Mouse (Mus musculus) brown adipose tissue, adult 24 weeks (tissue): ENCODE data around the gene Lamtor4. TPM values are rescaled to one million over a fixed set of nuclear protein-coding genes. Genes with fewer than 3 reads are reported as not detected.

ENCODE experiments used
- H3K27ac ChIP-seq: fragments of 200-500 bp; replicated peaks from 2 replicates; pipeline ENCODE4 v1.5.1; 2012; ENCODE audit warnings: low read depth, mild to moderate bottlenecking, low read length
- H3K4me1 ChIP-seq: fragments of 200-500 bp; 2 replicates; pipeline ENCODE4 v1.6.1; 2012; ENCODE audit warnings: low read length, mixed read lengths; ENCODE audit not compliant: control insufficient read depth, insufficient read depth, insufficient read length
- H3K4me3 ChIP-seq: fragments of 200-500 bp; 2 replicates; pipeline ENCODE4 v1.5.1; 2012; ENCODE audit warnings: low read depth, mild to moderate bottlenecking, low read length, moderate library complexity; ENCODE audit not compliant: insufficient read depth
- polyA plus RNA-seq: library from polyadenylated mRNA; stranded (reverse); fragments of >200 nt; gene quantifications from 2 replicates; pipeline ENCODE4 v1.2.4, GENCODE M21; 2012; ENCODE audit not compliant: missing spikeins, insufficient read depth, insufficient read length

Gene Lamtor4
- polyA plus RNA-seq, 1 experiment, result 102 TPM

GRCm38 (mm10) chr5:138253061-138253460, 2.2 kb upstream of the Lamtor4 start:
- Histone ChIP-seq H3K4me3 (no peak overlapping the region), H3K4me1 (peaks cover 3% of the 10 kb centered on the region; the same call in 1 of the 2 replicates), H3K27ac (no peak overlapping the region)

GRCm38 (mm10) chr5:138256094-138256467, 799 bp downstream of the Lamtor4 start:
- H3K4me3 ChIP-seq, result peak overlapping the region; percentile 83
- peak overlapping the region; percentile 13; the same call in 1 of the 2 replicates for H3K27ac ChIP-seq
- peaks cover 3% of the 10 kb centered on the region; the same call in 1 of the 2 replicates for H3K4me1 ChIP-seq

GRCm38 (mm10) chr5:138256966-138257584, 1.8 kb downstream of the Lamtor4 start:
- peaks cover 3% of the 10 kb centered on the region; the same call in 1 of the 2 replicates for H3K4me1 ChIP-seq
- H3K4me3 ChIP-seq, result peak overlapping the region; percentile 7; the same call in 1 of the 2 replicates
- H3K27ac ChIP-seq, result peak overlapping the region; percentile 40; the same call in 1 of the 2 replicates

GRCm38 (mm10) chr5:138257585-138257978, 2.3 kb downstream of the Lamtor4 start:
- Histone ChIP-seq H3K27ac (no peak overlapping the region; the same call in 1 of the 2 replicates), H3K4me1 (peaks cover 3% of the 10 kb centered on the region; the same call in 1 of the 2 replicates), H3K4me3 (no peak overlapping the region)

GRCm38 (mm10) chr5:138258078-138258477, 2.8 kb downstream of the Lamtor4 start:
- no peak overlapping the region for H3K4me3 ChIP-seq
- peaks cover 3% of the 10 kb centered on the region; the same call in 1 of the 2 replicates for H3K4me1 ChIP-seq

GRCm38 (mm10) chr5:138258542-138258941, 3.3 kb downstream of the Lamtor4 start:
- Histone ChIP-seq H3K4me1 (peaks cover 3% of the 10 kb centered on the region; the same call in 1 of the 2 replicates), H3K4me3 (no peak overlapping the region), H3K27ac (no peak overlapping the region)

More at GRCm38 (mm10) chr5:138258078-138258477, 2.8 kb downstream of the Lamtor4 start:
- no peak overlapping the region for H3K27ac ChIP-seq

GRCm38 (mm10) chr5:138258993-138259392, 3.7 kb downstream of the Lamtor4 start:
- H3K27ac ChIP-seq, result no peak overlapping the region
- peaks cover 3% of the 10 kb centered on the region; the same call in 1 of the 2 replicates for H3K4me1 ChIP-seq
- no peak overlapping the region for H3K4me3 ChIP-seq

GRCm38 (mm10) chr5:138260051-138260450, 4.8 kb downstream of the Lamtor4 start:
- Histone ChIP-seq H3K4me3 (no peak overlapping the region), H3K4me1 (no peaks in the 10 kb centered on the region), H3K27ac (no peak overlapping the region)

- Histone ChIP-seq H3K4me1 (no peaks in the 10 kb centered on the region), H3K4me3 (no peak overlapping the region), H3K27ac (no peak overlapping the region)
Observed at GRCm38 (mm10) chr5:138260834-138261233, 5.6 kb downstream of the Lamtor4 start.

GRCm38 (mm10) chr5:138262001-138262400, 6.7 kb downstream of the Lamtor4 start:
- peak overlapping the region; percentile 75 for H3K4me3 ChIP-seq

GRCm38 (mm10) chr5:138262582-138263240, 7.4 kb downstream of the Lamtor4 start:
- Histone ChIP-seq H3K4me1 (no peaks in the 10 kb centered on the region), H3K4me3 (peak overlapping the region; percentile 75), H3K27ac (peak overlapping the region; percentile 9; the same call in 1 of the 2 replicates)

More at GRCm38 (mm10) chr5:138262001-138262400, 6.7 kb downstream of the Lamtor4 start:
- Histone ChIP-seq H3K27ac (0 out of 2 replicates have a peak overlapping the region, but pooled peaks have one; percentile 9), H3K4me1 (no peaks in the 10 kb centered on the region)

GRCm38 (mm10) chr5:138263260-138264206, 8.3 kb downstream of the Lamtor4 start, which contains the start of gene BC037034:
BC037034 (minus strand) TSS chr5:138264033.
- H3K4me1 ChIP-seq, result no peaks in the 10 kb centered on the region
- peak within 1 kb of the TSS; percentile 54 for H3K27ac ChIP-seq

GRCm38 (mm10) chr5:138264207-138264578, 8.9 kb downstream of the Lamtor4 start:
- H3K27ac ChIP-seq, result no peak overlapping the region
- H3K4me3 ChIP-seq, result peak overlapping the region; percentile 75
- no peaks in the 10 kb centered on the region for H3K4me1 ChIP-seq

More at GRCm38 (mm10) chr5:138263260-138264206, 8.3 kb downstream of the Lamtor4 start, which contains the start of gene BC037034:
- peak within 1 kb of the TSS; percentile 75 for H3K4me3 ChIP-seq

GRCm38 (mm10) chr5:138265712-138266111, 10.4 kb downstream of the Lamtor4 start:
- Histone ChIP-seq H3K27ac (no peak overlapping the region), H3K4me3 (no peak overlapping the region), H3K4me1 (no peaks in the 10 kb centered on the region)
